Mouse (Mus musculus) layer of hippocampus, postnatal 36 days (tissue): ENCODE results near the gene Dolk. TPM values are rescaled to one million over a fixed set of nuclear protein-coding genes. Genes with fewer than 3 reads are reported as not detected.

Experiments
- DNase-seq, 2 experiments: peaks; one replicate each; pipeline ENCODE4 v3.0.0; 2022
- total RNA-seq, 2 experiments: library from RNA; stranded (reverse); gene quantifications; 2 replicates each; pipeline ENCODE4 v1.2.3; 2021

The Dolk gene
- total RNA-seq, 2 experiments from 2014 or later, result 20.9 to 22.2 TPM

DNA sequence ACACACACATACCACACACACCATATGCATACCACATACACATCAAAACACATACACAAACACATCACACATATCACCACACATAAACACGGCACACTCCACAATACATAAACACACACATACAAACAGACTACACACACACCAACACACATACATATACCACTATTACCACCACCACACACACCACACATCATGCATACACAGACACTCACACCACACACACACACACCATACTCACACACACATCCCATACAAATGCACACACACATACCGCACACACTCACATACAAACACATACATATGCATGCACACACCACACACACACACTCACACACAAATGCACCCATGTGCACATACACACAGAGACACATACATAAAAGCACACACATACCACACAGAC, 18.7 kb downstream of the Dolk start:
- DNase-seq, result no peak

DNA sequence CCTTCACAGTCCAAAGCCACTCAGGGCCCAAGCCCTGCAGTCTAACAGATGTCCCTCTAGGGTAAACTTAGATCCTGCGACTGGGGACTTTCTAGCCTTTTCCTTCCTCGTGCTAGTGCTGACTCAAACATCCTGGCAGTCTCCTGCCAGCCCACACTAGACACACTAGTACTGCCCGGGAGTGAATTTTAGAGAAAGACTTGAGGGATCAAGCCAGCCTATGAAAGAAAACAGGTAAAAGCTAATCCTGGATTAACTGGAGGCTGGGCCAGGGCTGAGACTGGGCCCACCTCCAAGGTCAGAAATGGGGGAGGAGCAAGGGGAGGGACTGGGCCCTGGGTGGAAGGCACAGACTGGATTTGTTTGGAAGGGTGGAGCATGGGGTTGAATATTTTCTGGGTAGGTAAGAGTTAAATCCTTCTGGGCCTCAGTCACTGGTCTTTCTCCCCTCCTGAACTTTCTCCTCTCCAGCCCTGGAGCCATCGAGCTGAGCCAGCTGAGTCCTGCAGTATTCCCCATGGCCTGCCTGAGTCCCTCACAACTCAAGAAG, 19.7 kb downstream of the Dolk start:
- peak; percentile 45 to 52 for DNase-seq

GRCm38 (mm10) chr2:30265767-30266253, 20.3 kb downstream of the Dolk start, which contains the start of gene Phyhd1:
Gene Phyhd1 (plus strand): TSS chr2:30266203.
- DNase-seq, result peak; percentile 76

GRCm38 (mm10) chr2:30264671-30265519, 21.2 kb downstream of the Dolk start:
- DNase-seq, result no peak

DNA sequence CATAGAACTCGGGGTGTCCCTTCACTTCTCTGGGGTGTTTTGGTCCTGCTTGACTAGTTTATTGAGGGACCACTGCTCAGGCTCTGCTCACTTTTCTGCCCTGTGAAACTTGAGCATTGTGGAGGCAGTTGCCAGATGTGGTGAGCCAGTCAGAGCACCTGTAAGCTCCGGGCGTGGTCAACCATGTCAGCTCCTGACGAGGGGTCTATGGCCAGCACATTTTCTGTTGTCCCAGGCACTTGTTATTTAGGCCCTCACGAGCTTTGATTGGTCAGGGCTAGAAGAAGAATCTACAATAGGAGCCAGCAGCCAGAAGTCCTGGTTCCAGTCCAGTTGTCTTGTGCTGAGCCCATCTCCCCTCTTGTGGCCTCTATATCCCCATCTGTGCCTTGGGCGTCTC, 22.3 kb downstream of the Dolk start:
- DNase-seq, result no peak

DNA sequence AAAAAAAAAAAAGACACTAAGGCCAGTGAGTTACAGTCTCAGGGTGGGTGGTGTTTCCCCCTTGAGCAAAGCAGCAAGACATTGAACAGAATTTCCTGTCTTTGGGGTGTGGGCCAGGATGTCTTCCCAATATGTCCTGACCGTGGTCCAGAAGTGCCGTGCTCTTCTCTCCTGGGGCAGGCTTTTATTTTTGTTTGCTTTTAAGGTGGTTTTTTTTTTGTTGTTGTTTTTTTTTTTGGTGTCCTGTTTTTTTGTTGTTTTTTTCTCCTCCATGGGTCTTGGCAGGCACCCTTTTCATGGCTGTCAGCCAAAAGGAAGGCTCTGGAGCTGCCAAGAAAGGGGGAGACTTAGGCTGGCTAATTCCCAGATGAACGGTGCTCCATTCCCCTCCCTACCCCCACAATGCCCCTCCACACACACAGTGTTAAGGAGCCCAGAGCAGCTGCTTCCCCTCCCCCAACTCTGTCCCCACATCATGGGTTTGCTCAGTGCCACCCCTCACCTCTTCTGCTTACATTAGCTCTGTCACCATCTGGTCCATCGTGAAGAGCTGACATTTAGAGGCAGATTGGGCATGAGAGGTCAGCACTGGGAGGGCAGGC, 23.2 kb downstream of the Dolk start:
- DNase-seq, result peak; percentile 64 to 68

DNA sequence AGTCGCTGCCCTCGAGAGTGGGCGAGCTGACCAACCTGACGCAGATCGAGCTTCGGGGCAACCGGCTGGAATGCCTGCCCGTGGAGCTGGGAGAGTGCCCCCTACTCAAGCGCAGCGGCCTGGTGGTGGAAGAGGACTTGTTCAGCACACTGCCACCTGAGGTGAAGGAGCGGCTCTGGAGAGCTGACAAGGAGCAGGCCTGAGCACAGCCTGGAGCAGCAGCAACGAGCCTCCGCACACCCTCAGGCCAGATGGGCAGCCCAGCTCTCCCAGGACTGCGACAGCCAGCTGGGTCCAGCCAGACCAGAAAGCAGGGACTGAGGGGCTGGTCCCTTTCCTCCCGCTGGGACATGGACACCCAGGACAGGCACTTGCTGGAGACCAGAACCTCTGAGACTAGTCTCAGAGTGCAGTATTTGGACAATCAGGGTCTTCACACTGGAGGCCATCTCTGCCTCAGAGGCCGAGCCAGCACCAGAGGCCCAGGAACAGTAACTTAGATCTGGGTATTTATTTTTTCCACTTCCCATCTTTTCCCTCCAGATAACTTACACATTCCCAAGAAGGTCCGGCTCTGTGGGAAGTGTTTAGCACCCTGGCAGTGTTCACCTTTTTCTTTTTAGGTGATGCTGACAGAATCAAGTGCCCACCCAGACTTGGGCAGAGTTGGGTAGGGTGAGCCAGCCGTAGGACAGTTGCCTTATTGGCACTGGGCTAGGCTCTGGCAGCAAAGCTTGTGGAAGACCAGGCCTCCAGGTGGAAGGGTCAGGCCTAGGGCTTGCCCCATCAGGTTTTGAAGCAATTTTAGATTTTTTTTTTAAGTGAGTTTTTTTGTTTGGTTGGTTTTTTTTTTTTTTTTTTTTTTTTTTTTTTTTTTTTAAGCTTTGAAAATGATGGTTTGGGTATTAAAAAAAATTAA, 24.0 kb downstream of the Dolk start:
- DNase-seq, result no peak

GRCm38 (mm10) chr2:30261064-30261736, 24.9 kb downstream of the Dolk start:
- DNase-seq, result no peak

- DNase-seq, result no peak
These were observed 26.7 kb downstream of the Dolk start for GRCm38 (mm10) chr2:30259131-30260064.

DNA sequence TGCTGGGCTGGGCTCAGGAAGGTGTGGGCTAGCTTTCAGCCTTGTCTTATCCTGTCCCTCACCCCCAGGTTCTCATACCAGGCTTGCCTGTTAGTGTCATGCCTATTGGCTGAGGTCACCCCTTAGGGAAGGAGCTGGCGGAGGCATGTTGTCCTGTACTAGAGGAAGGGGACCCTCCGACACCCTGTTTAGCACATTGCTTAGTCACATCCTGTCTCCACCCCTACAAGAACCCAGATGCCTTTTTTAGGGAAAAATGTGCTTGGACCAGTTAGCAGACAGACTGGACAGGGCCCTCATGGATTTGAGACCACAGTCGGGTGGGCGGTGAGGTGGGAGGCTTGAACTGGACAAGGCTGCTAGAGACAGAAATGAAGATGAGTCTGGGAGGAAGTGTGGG, 27.5 kb downstream of the Dolk start:
- DNase-seq, result no peak

DNA sequence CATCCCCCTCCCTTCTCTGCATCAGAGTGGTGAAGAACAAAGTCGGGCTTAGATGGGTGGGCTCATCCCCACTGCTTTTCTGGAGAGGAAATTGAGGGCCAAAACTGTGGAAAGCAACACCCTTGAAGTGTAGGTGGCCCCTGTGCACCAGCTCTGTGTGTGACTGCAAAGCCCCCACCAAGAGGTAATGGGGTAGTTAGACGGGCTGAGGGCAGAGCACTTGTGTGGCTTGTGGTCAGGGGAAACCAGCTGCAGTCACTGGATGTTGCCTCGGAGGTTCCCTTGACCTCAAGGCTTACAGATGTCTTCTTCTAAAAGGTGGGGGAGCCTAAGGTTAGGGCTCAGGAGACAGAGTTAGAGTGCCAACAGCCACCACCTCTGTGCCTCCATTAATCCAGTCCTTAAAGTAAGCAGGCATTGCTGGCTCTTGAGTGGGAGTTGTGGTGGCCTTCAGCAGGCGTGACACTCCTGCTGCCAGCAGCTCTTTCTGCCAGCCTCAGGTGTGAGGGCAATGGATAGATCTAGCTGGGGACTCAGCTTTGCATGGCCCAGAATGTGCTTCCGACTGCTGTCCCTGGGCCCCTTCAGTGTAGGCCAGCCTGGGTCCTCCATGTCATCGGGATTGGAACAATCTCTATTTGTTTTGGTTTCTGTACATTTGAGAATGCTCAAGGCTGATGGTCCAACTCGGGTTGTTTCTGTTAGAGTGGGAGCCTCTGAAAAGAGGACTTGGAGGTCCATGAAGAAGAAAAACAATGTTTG, 28.3 kb downstream of the Dolk start:
- DNase-seq, result no peak

DNA sequence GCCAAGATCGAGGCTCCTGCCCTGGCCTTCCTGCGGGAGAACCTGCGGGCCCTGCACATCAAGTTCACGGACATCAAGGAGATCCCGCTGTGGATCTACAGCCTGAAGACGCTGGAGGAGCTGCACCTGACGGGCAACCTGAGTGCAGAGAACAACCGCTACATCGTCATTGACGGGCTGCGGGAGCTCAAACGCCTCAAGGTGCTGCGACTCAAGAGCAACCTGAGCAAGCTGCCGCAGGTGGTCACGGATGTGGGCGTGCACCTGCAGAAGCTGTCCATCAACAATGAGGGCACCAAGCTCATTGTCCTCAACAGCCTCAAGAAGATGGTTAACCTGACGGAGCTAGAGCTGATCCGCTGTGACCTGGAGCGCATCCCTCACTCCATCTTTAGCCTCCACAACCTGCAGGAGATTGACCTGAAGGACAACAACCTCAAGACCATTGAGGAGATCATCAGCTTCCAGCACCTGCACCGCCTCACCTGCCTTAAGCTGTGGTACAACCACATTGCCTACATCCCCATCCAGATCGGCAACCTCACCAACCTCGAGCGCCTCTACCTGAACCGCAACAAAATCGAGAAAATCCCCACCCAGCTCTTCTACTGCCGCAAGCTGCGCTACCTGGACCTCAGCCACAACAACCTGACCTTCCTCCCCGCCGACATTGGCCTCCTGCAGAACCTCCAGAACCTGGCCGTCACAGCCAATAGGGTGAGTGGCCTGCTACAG, 29.4 kb downstream of the Dolk start:
- DNase-seq, result no peak

- DNase-seq, result no peak
These were observed 30.3 kb downstream of the Dolk start for GRCm38 (mm10) chr2:30255631-30256395.

GRCm38 (mm10) chr2:30253809-30254208, 32.3 kb downstream of the Dolk start:
- DNase-seq, result no peak

- no peak for DNase-seq
These were observed 33.6 kb downstream of the Dolk start for GRCm38 (mm10) chr2:30252521-30252920.

DNA sequence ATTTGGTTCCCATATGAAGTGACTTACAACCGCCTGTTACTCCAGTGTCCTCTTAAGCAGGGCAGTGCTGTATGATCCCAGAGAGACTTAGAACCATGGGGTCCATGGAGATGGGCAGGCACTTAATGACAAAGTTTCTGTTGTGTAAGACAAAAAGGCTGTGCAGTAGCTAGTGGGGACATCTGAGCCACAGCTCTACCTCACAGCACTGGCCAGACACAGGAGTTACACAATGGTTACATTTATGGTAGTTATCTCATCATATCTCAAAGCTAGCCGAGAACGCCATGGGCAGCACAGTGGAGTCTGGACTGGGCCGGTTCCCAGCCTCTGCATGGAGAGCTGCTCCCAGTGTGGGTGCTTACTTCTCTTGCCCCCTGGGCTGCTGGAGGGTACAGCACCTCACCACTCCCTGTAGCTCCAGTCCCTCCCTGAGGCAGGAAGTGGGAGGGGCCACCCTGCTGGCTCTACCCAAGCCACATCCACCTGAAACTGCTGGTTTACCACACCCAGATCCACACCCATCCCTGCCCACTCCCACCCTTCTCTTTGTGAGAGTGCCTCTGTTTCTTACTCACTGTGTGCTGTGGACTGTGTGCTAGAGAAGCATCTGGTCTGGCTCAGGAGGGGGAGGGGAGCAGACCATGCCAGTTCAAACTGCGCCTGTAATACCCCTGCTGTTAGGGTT, 34.6 kb downstream of the Dolk start:
- DNase-seq, result no peak
